Comparison of ENCODE assay signal across 9 mouse cellular contexts in the genomic region with DNA sequence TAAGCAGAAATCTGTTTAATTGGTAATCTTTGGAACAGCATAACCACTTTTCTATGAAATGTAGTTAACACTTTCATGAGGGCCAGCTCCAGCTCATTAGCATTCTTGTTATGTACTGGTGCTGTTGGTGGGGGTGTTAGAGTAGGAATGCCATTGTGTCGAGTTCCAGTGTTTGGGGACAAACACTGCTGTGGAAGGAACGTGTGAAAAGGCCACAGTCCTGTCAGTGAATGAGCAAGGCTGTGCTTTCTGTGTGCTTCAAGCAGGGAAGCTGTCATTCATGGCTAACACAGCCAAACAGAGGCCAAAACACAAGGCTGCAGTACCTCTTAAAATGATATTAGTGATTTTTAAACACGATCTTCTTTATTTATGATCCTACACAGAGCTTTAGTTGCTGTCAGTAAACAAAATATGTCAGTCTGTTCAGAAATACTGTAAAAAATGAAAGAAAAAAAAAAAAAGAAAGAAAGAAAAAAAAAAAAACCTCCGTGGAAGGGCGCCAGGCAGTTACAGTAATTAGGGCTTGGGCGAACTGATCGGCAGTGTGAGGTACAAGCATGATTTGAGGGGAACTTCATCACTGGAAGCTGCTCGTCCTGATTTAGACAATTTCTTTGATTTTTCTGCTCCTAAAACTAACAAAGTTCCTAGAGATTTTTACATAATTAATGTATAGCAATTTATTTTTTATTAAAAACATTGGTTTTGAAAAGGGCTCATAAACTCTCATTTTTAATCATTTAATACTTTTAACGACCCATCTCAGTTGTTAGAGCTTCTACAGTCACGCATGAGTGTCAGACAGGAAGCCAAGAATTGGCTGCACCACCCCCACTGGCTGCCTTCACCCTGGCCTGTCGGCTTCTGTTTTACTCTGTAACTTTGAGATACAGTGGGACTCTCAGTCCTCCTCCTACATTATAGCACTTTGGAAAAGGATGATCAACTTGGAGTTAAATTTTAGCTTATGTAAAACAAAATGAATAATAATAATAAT.
DNase-seq lines count a peak whose midpoint lies in the region; ATAC-seq lines count a peak whose summit lies in the region.
"Had no signal": no experiment of that assay in that cellular context is flagged by ENCODE, and none has a peak within 500 bp of the region (broad histone marks: within the 10 kb centered on the region; RNA-seq: fewer than 3 reads in every experiment).

No protein-coding gene starts in this region.

- no peak overlapping the region for H3K27ac ChIP-seq in neural tube, embryonic 15.5 days (replicated peaks)
- no peak overlapping the region for H3K27ac ChIP-seq in forebrain, embryonic 15.5 days (replicated peaks)
- peak overlapping the region; percentile 75 for H3K27ac ChIP-seq in midbrain, embryonic 12.5 days (replicated peaks)
- H3K27ac ChIP-seq: liver, embryonic 13.5 days had no signal

- 0 out of 2 replicates have a peak, but pooled peaks cover 4% of the 10 kb centered on the region for H3K4me1 ChIP-seq in neural tube, embryonic 15.5 days
- H3K4me1 ChIP-seq in forebrain, embryonic 15.5 days = peaks cover 26% of the 10 kb centered on the region
- H3K4me1 ChIP-seq in midbrain, embryonic 12.5 days = peaks cover 22% of the 10 kb centered on the region
- H3K4me1 ChIP-seq: liver, embryonic 13.5 days; megakaryocyte, embryonic 14.5 days had no signal

- no peaks in the 10 kb centered on the region for H3K9me3 ChIP-seq in neural tube, embryonic 15.5 days (replicated peaks)
- H3K9me3 ChIP-seq in forebrain, embryonic 15.5 days = no peaks in the 10 kb centered on the region
- no peaks in the 10 kb centered on the region for H3K9me3 ChIP-seq in midbrain, embryonic 12.5 days
- H3K9me3 ChIP-seq: liver, embryonic 13.5 days; megakaryocyte, embryonic 14.5 days had no signal

- ATAC-seq in neural tube, embryonic 15.5 days (ENCODE audit: low FRiP score) = no peak; the same call in 1 of the 2 replicates
- peak; percentile 96 for ATAC-seq in forebrain, embryonic 15.5 days (replicated peaks)
- peak; percentile 94 for ATAC-seq in midbrain, embryonic 12.5 days (ENCODE audit: low FRiP score, low read depth)

- 7% methylated on average over 11 of the region's 11 CpGs for WGBS in neural tube, embryonic 15.5 days
- 3% methylated on average over 11 of the region's 11 CpGs for WGBS in forebrain, embryonic 15.5 days
- WGBS in midbrain, embryonic 12.5 days = 16% methylated on average over 11 of the region's 11 CpGs

- intact Hi-C loops in left cerebral cortex, postnatal 25 days (cut with DNase I) = loop anchor here (2.0 to 10.0 kb wide), 7 partner anchors 111 to 949 kb away; no protein-coding TSS in a partner anchor

- no peaks in the 10 kb centered on the region for H3K36me3 ChIP-seq in neural tube, embryonic 15.5 days
- no peaks in the 10 kb centered on the region for H3K36me3 ChIP-seq in forebrain, embryonic 15.5 days
- no peaks in the 10 kb centered on the region for H3K36me3 ChIP-seq in midbrain, embryonic 12.5 days
- H3K36me3 ChIP-seq: liver, embryonic 13.5 days had no signal

- H3K4me3 ChIP-seq in neural tube, embryonic 15.5 days (replicated peaks) = no peak overlapping the region
- H3K4me3 ChIP-seq in forebrain, embryonic 15.5 days = no peak overlapping the region
- no peak overlapping the region for H3K4me3 ChIP-seq in midbrain, embryonic 12.5 days
- H3K4me3 ChIP-seq: liver, embryonic 13.5 days; megakaryocyte, embryonic 14.5 days had no signal

- H3K4me2 ChIP-seq in neural tube, embryonic 15.5 days = no peak overlapping the region; the same call in 1 of the 2 replicates
- H3K4me2 ChIP-seq in forebrain, embryonic 15.5 days (replicated peaks) = peak overlapping the region; percentile 17
- peak overlapping the region; percentile 25; the same call in 1 of the 2 replicates for H3K4me2 ChIP-seq in midbrain, embryonic 12.5 days (replicated peaks)
- H3K4me2 ChIP-seq: liver, embryonic 13.5 days had no signal

- H3K9ac ChIP-seq in neural tube, embryonic 15.5 days (replicated peaks) = no peak overlapping the region
- no peak overlapping the region for H3K9ac ChIP-seq in forebrain, embryonic 15.5 days (replicated peaks)
- H3K9ac ChIP-seq in midbrain, embryonic 12.5 days (replicated peaks) = no peak overlapping the region
- H3K9ac ChIP-seq: liver, embryonic 13.5 days had no signal

- H3K27me3 ChIP-seq in neural tube, embryonic 15.5 days (replicated peaks) = peaks cover 5% of the 10 kb centered on the region; the same call in 1 of the 2 replicates
- H3K27me3 ChIP-seq in forebrain, embryonic 15.5 days = peaks cover 25% of the 10 kb centered on the region
- peaks cover 12% of the 10 kb centered on the region for H3K27me3 ChIP-seq in midbrain, embryonic 12.5 days
- H3K27me3 ChIP-seq: liver, embryonic 13.5 days; megakaryocyte, embryonic 14.5 days had no signal

- peak; percentile 26 for DNase-seq in neural tube, embryonic 10.5 days (ENCODE audit: extremely low spot score, low spot score)
- no peak for DNase-seq in right cerebral cortex, postnatal 4 days
- no peak for DNase-seq in left cerebral cortex, postnatal 25 days (ENCODE audit: low spot score in 2 of 2)
- no peak for DNase-seq in thymus, adult 18-20 months
- DNase-seq: liver, embryonic 13.5 days had no signal
